Mouse (Mus musculus): ENCODE results near the gene Nenf. TPM values are rescaled to one million over a fixed set of nuclear protein-coding genes. Genes with fewer than 3 reads are reported as not detected.

The Nenf gene
- total RNA-seq, 2 experiments from 2014 or later: 98.8 to 102 TPM

- DNase-seq (ENCODE audit: low spot score): no peak
- intact Hi-C loops (cut with DNase I): no loop called here
Measured at GRCm38 (mm10) chr1:191293051-191293450, 24.9 kb downstream of the Nenf start.

- peak; percentile 59 for DNase-seq (ENCODE audit: low spot score)
- intact Hi-C loops (cut with DNase I): no loop called here
Measured at GRCm38 (mm10) chr1:191292348-191292747, 25.6 kb downstream of the Nenf start.

- DNase-seq (ENCODE audit: low spot score): no peak
- intact Hi-C loops (cut with DNase I): no loop called here
Measured at GRCm38 (mm10) chr1:191288762-191289161, 29.2 kb downstream of the Nenf start.

GRCm38 (mm10) chr1:191284502-191284901, 33.5 kb downstream of the Nenf start:
- intact Hi-C loops (cut with DNase I): no loop called here
- no peak for DNase-seq (ENCODE audit: low spot score)

- no peak for DNase-seq (ENCODE audit: low spot score)
- intact Hi-C loops (cut with DNase I): no loop called here
Measured at GRCm38 (mm10) chr1:191283110-191284040, 34.6 kb downstream of the Nenf start.

GRCm38 (mm10) chr1:191282319-191282718, 35.7 kb downstream of the Nenf start:
- intact Hi-C loops (cut with DNase I): no loop called here
- DNase-seq (ENCODE audit: low spot score): no peak

- intact Hi-C loops (cut with DNase I): no loop called here
- DNase-seq (ENCODE audit: low spot score): no peak
Measured at GRCm38 (mm10) chr1:191281171-191281570, 36.8 kb downstream of the Nenf start.

- DNase-seq (ENCODE audit: low spot score): no peak
Measured at GRCm38 (mm10) chr1:191278324-191278723, 39.7 kb downstream of the Nenf start.

GRCm38 (mm10) chr1:191277549-191278059, 40.4 kb downstream of the Nenf start:
- intact Hi-C loops (cut with DNase I): loop anchor here (5.0 to 10.0 kb wide), 3 partner anchors 95 to 333 kb away; no protein-coding TSS in a partner anchor

More at GRCm38 (mm10) chr1:191278324-191278723, 39.7 kb downstream of the Nenf start:
- intact Hi-C loops (cut with DNase I): loop anchor here (5.0 to 10.0 kb wide), 3 partner anchors 96 to 334 kb away; no protein-coding TSS in a partner anchor

GRCm38 (mm10) chr1:191276181-191276580, 41.8 kb downstream of the Nenf start:
- intact Hi-C loops (cut with DNase I): loop anchor here (5.0 to 10.0 kb wide), 3 partner anchors 94 to 331 kb away; no protein-coding TSS in a partner anchor
- no peak for DNase-seq (ENCODE audit: low spot score)

More at GRCm38 (mm10) chr1:191277549-191278059, 40.4 kb downstream of the Nenf start:
- peak; percentile 23 for DNase-seq (ENCODE audit: low spot score)

- DNase-seq (ENCODE audit: low spot score): peak; percentile 36
- intact Hi-C loops (cut with DNase I): loop anchor here (5.0 to 10.0 kb wide), 3 partner anchors 93 to 331 kb away; no protein-coding TSS in a partner anchor
Measured at GRCm38 (mm10) chr1:191275527-191275926, 42.5 kb downstream of the Nenf start.

GRCm38 (mm10) chr1:191272660-191273059, 45.3 kb downstream of the Nenf start:
- intact Hi-C loops (cut with DNase I): loop anchor here (10.0 kb wide), 1 partner anchor 328 kb away; no protein-coding TSS in a partner anchor
- DNase-seq (ENCODE audit: low spot score): no peak

GRCm38 (mm10) chr1:191269648-191269952, 48.4 kb downstream of the Nenf start:
- DNase-seq (ENCODE audit: low spot score): no peak

GRCm38 (mm10) chr1:191268797-191269647, 49.0 kb downstream of the Nenf start:
- intact Hi-C loops (cut with DNase I): no loop called here
- DNase-seq (ENCODE audit: low spot score): no peak

More at GRCm38 (mm10) chr1:191269648-191269952, 48.4 kb downstream of the Nenf start:
- intact Hi-C loops (cut with DNase I): no loop called here

- intact Hi-C loops (cut with DNase I): no loop called here
Measured at GRCm38 (mm10) chr1:191267856-191268255, 50.1 kb downstream of the Nenf start.

GRCm38 (mm10) chr1:191267162-191267561, 50.8 kb downstream of the Nenf start:
- intact Hi-C loops (cut with DNase I): no loop called here
- no peak for DNase-seq (ENCODE audit: low spot score)

More at GRCm38 (mm10) chr1:191267856-191268255, 50.1 kb downstream of the Nenf start:
- no peak for DNase-seq (ENCODE audit: low spot score)

- intact Hi-C loops (cut with DNase I): no loop called here
- DNase-seq (ENCODE audit: low spot score): no peak
Measured at GRCm38 (mm10) chr1:191263471-191263870, 54.5 kb downstream of the Nenf start.

GRCm38 (mm10) chr1:191261861-191262260, 56.1 kb downstream of the Nenf start:
- intact Hi-C loops (cut with DNase I): no loop called here

GRCm38 (mm10) chr1:191259661-191260060, 58.3 kb downstream of the Nenf start:
- intact Hi-C loops (cut with DNase I): no loop called here
- no peak for DNase-seq (ENCODE audit: low spot score)

More at GRCm38 (mm10) chr1:191261861-191262260, 56.1 kb downstream of the Nenf start:
- DNase-seq (ENCODE audit: low spot score): no peak

- DNase-seq (ENCODE audit: low spot score): no peak
- intact Hi-C loops (cut with DNase I): no loop called here
Measured at GRCm38 (mm10) chr1:191259121-191259520, 58.9 kb downstream of the Nenf start.

Data from heart, postnatal 25 days (tissue).